Mouse (Mus musculus): Measurements from ENCODE around the gene Gm20777. TPM values are rescaled to one million over a fixed set of nuclear protein-coding genes. Genes with fewer than 3 reads are reported as not detected.

Gm20777 gene
- polyA plus RNA-seq (2012; rRNA removed) = not detected in 2 replicates

GRCm38 (mm10) chrY:10752350-10752749, at the start of gene Gm20777:
Gm20777 (minus strand) TSS chrY:10752450.

Other genes starting within 250 kb of the Gm20777 start
- not detected in 2 replicates for gene Gm20737, start 216.4 kb downstream of the Gm20777 start, polyA plus RNA-seq (2012; rRNA removed)
- gene Gm21775, start 199.0 kb downstream of the Gm20777 start, polyA plus RNA-seq (2012; rRNA removed) = not detected in 2 replicates
- gene Gm21900, start 136.1 kb downstream of the Gm20777 start, polyA plus RNA-seq (2012; rRNA removed) = not detected in 2 replicates

Data from central nervous system, embryonic 14 days (tissue).